Mouse (Mus musculus): ENCODE results near the gene Gm21093.
"Not testable (repeated sequence)": the region's sequence is repeated elsewhere in the genome, so short reads cannot be mapped to it uniquely, and the experiment has no call there.

The Gm21093 gene

DNA sequence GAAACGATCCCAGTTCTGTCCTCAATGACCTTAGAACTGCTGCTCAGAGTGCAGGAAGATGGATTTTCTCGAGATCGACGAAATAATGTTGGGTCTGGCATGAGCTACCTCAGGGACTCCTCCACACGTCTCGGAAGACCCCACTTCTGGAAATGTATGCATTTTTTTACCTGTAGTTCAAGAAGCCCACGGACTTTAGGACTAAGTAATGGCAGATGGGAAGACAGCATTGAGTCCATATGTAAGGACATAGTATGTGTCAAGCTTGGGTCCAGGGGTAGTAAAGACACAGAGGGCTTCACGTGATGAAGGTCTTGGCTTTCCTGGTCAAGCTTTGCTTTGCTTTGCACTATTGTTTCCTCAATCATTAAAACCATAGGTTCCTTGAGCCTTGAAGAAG is at the start of gene Gm21093:
Gene Gm21093 (minus strand): TSS at position 101 of the 400 bp plus-strand sequence.
- POLR2A ChIA-PET = not testable (repeated sequence)

More for the DNA sequence above, at the start of gene Gm21093:
- CTCF ChIA-PET = not testable (repeated sequence)
